Mouse (Mus musculus) gastrocnemius, postnatal 10 days (tissue): ENCODE results near the gene Slfnl1. TPM values are rescaled to one million over a fixed set of nuclear protein-coding genes. Genes with fewer than 3 reads are reported as not detected.

ENCODE experiments used
- total RNA-seq, 2 experiments: library from RNA; stranded (reverse); gene quantifications; 2 replicates each; pipeline ENCODE4 v1.2.3; 2021

Slfnl1 gene
- total RNA-seq, 2 experiments from 2014 or later = 0.21 TPM; not detected in 1

Other genes starting within 250 kb of the Slfnl1 start
- 10 to 100 TPM; 11.9 to 12.5 TPM for gene Foxo6, start 244.9 kb upstream of the Slfnl1 start, total RNA-seq
- 10 to 100 TPM; 39.0 to 39.8 TPM for gene Scmh1, start 127.0 kb upstream of the Slfnl1 start, total RNA-seq
- gene Ctps, start 38.0 kb downstream of the Slfnl1 start, total RNA-seq = 10 to 100 TPM; 19.7 to 24.4 TPM
- not detected for gene Gm8439, start 56.5 kb downstream of the Slfnl1 start, total RNA-seq
- 10 to 100 TPM; 34.6 to 35.7 TPM for gene Cited4, start 134.3 kb downstream of the Slfnl1 start, total RNA-seq
- gene Kcnq4, start 216.4 kb downstream of the Slfnl1 start, total RNA-seq = 10 to 100 TPM; 20.2 to 22.3 TPM